In genomic region chr2:132497412-132498135, GRCm38 (mm10) we compare ENCODE assay signal across 11 mouse cellular contexts.
DNase-seq lines count a peak whose midpoint lies in the region; ATAC-seq and TF ChIP-seq lines count a peak whose summit lies in the region.
"Had no signal": no experiment of that assay in that cellular context is flagged by ENCODE, and none has a peak within 500 bp of the region (broad histone marks: within the 10 kb centered on the region; RNA-seq: fewer than 3 reads in every experiment).

No protein-coding gene starts in this region.

- no peaks in the 10 kb centered on the region for H3K9me3 ChIP-seq in limb, embryonic 14.5 days (ENCODE audit: control insufficient read depth, low read length)
- H3K9me3 ChIP-seq: limb, embryonic 12.5 days had no signal

- WGBS in limb, embryonic 14.5 days, result 79% methylated on average over 7 of the region's 7 CpGs

- no peak overlapping the region for H3K4me2 ChIP-seq in limb, embryonic 14.5 days (replicated peaks; ENCODE audit: low read depth, low read length, severe bottlenecking)
- H3K4me2 ChIP-seq: limb, embryonic 12.5 days had no signal

- H3K4me3 ChIP-seq in limb, embryonic 14.5 days (replicated peaks; ENCODE audit: low read length), result no peak overlapping the region
- H3K4me3 ChIP-seq: limb, embryonic 12.5 days had no signal

- no peaks in the 10 kb centered on the region for H3K4me1 ChIP-seq in limb, embryonic 14.5 days (ENCODE audit: control insufficient read depth, insufficient read depth, low read length)
- H3K4me1 ChIP-seq: limb, embryonic 12.5 days had no signal

- H3K27ac ChIP-seq in limb, embryonic 14.5 days (replicated peaks; ENCODE audit: low read depth, low read length), result no peak overlapping the region
- H3K27ac ChIP-seq: limb, embryonic 12.5 days had no signal

- no peaks in the 10 kb centered on the region for H3K27me3 ChIP-seq in limb, embryonic 14.5 days (ENCODE audit: control insufficient read depth, insufficient read depth, low read length)
- H3K27me3 ChIP-seq: limb, embryonic 12.5 days had no signal

- peak; percentile 33 for DNase-seq in left cerebral cortex, adult 11 months (ENCODE audit: low spot score)
- DNase-seq in left cerebral cortex, adult 8-10 months (ENCODE audit: low spot score in 2 of 2), result no peak
- DNase-seq in adipocyte (ENCODE audit: low spot score), result peak; percentile 44
- peak; percentile 47 for DNase-seq in limb, embryonic 14.5 days (ENCODE audit: low spot score)
- DNase-seq in right cerebral cortex, postnatal 4 days, result no peak
- no peak for DNase-seq in yolk sac, embryonic 10.5 days (ENCODE audit: low spot score)
- no peak for DNase-seq in cerebellum, adult 9-11 months
- DNase-seq: adrenal gland, postnatal 10 days; heart, postnatal 4 days had no signal

- TF ChIP-seq POLR2A in limb, embryonic 14.5 days (IDR thresholded peaks at IDR 0.05; ENCODE audit: borderline replicate concordance, extremely low read depth, insufficient read depth, insufficient read length), result no peak

- peak; percentile 96 for ATAC-seq in CD4-positive, CD25-positive, alpha-beta regulatory T cell, adult 4 months
- peak; percentile 44; the same call in 1 of the 2 replicates for ATAC-seq in limb, embryonic 14.5 days (ENCODE audit: low FRiP score, low read depth)

- no peak overlapping the region for H3K9ac ChIP-seq in limb, embryonic 14.5 days (ENCODE audit: low read depth, low read length, severe bottlenecking)
- H3K9ac ChIP-seq: limb, embryonic 12.5 days had no signal

- H3K36me3 ChIP-seq in limb, embryonic 14.5 days (ENCODE audit: control insufficient read depth, insufficient read depth, low read length), result no peaks in the 10 kb centered on the region
- H3K36me3 ChIP-seq: limb, embryonic 12.5 days had no signal

Comparison
In these comparisons a context has a peak if more than half of its experiments do, and no peak if none do; other contexts are left out.
1. DNase-seq: peak in left cerebral cortex, adult 11 months (single experiment), adipocyte (single experiment) and limb, embryonic 14.5 days (single experiment); none in left cerebral cortex, adult 8-10 months (0 of 2), right cerebral cortex, postnatal 4 days (single experiment), yolk sac, embryonic 10.5 days (single experiment) and cerebellum, adult 9-11 months (single experiment).